Mouse (Mus musculus) monocyte, adult 2 months (primary cell): ENCODE results near the gene Mreg.
"Not testable (repeated sequence)": the region's sequence is repeated elsewhere in the genome, so short reads cannot be mapped to it uniquely, and the experiment has no call there.

Experiments used
- DNase-seq, 2 experiments: peaks; one replicate each; pipeline ENCODE4 v3.0.0; 2022; ENCODE audit warnings: low spot score in 2 of 2, low read depth in 1 of 2

The Mreg gene

DNA sequence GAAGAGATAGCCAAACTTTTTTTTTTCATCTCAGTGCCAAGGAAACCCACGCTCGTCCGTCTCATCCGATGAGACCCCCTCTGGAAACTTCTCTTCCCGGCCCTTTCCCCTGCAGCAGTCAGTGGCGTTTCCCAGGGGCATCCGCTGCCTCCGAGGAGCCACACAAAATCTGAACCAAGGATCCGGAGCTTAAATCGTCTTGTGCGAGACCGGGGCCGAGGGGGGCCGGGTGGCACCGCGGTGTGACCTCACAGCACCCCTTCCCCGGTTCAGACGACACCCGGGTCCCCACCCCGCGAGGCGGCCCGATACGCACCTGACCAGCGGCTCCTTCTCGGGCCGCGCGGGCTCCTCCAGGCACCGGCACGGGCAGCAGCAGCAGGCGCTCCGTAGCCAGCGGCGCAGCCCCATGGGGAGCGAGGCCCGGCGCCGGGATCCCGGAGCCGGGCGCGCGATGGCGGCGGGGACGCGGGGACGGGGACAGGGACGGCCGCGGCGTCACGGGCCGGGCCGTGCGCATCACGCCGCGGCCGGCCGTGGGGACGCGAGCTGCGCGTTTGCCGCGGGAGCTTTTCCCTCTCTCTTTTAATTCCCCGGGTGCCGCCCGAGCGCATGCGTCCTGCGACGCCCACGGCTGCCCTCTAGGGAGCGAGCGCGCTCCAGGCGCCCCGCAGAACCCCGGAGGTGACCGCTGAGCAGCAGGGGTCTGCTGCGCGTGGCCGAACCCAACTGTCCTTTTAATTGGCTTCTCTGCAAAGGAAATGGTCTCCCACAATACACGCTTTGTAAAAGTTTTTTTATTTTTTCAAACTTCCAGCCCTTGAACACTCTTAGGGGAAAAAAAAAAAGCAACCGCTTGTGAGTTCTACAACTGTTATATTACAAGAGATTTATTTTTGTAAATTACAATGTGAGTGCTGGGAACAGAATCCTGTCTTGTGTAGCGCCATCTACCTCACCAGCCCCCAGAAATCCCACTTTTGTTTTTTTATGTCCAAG lies at the start of gene Mreg:
Gene Mreg, minus strand, starts transcription at position 607 of the 999 bp plus-strand sequence.
- DNase-seq, result no peak

DNA sequence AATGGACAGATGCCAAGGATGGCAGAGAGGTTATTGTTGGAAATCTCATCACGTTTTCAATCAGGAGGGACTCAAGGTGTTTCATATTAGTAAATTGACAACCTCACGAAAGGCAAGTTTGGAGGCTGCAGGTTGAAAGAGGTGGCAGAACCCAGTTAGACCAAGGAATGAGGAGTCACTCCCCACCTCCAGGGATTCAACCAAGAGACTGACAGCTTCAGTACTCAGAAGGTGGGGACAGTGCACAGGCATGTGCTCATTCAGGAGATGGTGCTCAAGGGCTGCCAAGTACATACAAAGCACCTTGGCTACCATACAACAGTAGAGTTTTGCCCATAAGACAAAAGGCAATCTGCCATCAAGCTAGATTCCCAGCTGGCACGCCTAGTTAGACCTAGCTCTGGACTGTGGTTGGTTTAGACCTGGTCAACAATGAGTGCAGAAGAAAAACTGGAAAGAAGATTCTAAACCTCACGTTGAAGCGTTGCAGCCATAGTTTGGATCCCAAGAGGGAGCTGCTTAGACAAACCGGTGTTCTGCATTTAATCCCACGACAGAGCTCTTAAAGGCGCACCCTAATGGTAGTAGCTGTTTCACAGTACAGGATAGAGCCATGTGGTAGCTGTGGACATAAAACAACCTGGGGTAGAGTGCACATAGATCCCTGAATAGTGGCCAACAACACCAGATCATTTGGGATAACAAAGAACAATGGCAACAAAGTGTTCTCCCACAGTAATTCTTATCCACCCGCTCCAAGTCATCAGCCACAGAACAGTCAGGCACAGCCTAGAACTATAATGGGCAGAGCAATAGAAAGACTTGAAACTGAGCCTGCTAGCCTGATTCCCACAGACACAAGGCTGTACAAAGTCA lies 44.5 kb upstream of the Mreg start:
- DNase-seq, result no peak

DNA sequence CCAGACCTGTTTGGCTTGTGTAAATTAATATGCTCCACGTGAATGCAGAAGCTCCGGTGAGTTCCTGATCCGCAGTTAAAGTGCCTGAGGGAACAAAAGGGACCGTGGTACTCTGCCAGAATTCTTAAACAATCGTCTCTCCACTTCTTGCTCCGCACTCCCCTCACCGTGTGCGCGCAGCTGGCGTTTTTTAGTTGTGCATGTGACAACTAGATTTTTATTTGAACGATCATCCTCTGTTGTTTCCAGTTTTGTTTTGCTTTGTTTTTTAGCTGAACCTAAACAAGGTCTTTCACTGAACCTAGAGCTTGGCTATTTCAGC lies 43.7 kb upstream of the Mreg start:
- no peak for DNase-seq

DNA sequence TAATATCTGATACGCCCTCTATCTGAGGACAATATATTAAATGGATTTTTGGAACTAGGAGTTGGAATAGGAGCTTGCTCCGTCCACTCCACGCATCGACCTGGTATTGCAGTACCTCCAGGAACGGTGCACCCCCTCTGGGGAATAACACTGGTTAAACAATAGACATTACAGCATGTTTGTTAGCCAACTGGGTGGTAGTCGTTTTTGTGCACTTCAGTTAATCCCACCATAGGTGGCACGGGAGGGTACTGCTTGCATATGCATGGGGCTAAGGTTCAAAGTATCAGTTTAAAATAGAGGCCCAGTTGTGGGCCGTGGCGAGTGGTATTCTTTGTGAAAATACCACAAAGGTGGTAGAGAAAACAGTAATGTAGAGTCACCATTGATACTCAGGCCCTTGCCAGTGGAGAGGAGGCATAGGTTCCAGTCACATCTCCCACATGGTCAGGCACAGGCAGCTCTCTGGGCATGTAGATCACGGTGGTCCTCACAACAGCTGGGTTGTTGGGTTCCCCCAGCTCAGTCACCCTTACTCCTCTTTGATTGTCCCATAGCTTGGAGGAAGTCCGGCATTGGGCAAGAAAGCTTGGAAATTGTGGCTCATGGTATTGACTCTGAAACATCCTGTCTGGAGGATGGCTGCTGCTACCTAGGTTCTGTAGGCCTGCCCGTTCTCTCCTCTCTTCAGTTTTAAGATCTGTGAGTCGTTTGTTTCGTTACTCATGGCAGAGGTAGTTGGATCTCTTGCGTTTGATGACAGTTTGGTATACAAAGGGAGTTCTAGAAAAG lies 43.2 kb upstream of the Mreg start:
- peak in 1 of 2 experiments; percentile 21 for DNase-seq

DNA sequence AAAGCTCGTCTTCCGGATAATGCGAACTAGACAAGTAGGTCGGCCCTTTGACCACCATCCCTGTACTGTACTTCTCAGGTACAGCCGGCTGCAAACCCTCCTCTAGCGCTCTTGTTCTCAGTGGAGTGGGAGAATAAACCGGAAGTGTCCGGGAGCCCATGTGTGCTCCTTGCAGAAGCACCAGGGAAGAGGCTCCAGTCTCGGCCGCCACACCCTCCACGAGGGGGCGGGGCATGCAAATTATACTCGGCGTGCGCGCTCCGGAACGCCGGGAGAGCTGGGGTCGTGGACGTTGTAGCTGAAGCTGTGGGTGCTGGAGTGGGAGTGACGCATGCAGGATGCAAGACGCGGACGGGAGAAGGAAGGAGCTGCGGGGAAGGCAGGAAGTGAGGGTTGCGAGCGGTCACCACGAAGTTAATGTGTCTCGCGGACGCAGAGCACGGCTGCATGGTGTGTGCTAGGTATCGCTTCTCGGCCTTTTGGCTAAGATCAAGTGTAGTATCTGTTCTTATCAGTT lies 42.5 kb upstream of the Mreg start:
- peak; percentile 28 to 54 for DNase-seq

DNA sequence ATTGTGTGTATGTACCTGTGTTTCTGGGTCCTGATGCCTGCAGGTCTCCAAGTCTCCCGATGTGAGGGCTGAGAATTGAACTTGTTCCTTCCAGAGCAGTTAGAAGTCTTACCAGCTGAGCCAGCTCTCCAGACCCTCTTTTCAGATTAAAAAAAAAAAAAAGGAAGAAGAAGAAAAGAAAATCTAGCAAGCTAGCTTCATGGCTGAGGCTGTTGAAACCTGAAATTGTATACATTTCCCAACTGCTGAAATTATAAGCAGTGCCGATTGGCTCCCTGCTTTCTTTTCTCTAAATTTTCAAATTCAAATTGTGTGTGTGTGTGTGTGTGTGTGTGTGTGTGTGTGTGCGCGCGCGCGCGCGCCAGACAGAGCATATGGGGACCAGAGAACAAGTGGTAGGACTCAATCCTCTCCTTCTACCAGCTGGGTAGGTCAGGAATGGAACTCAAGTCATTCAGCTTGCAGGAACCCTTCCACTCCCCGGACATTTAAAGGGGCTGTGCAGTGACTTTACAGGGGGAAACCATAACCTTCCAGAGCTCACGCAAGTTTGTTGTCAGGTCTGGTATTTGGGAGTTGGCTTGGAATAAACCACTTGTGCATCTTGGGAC lies 41.9 kb upstream of the Mreg start:
- no peak for DNase-seq

GRCm38 (mm10) chr1:72251806-72252205 lies 39.7 kb upstream of the Mreg start:
- DNase-seq, result no peak

GRCm38 (mm10) chr1:72248226-72248737 lies 36.2 kb upstream of the Mreg start:
- DNase-seq, result not testable (repeated sequence)

GRCm38 (mm10) chr1:72244317-72245036 lies 32.4 kb upstream of the Mreg start:
- DNase-seq, result no peak

GRCm38 (mm10) chr1:72243656-72244316 lies 31.7 kb upstream of the Mreg start:
- DNase-seq, result peak; percentile 83 to 89

DNA sequence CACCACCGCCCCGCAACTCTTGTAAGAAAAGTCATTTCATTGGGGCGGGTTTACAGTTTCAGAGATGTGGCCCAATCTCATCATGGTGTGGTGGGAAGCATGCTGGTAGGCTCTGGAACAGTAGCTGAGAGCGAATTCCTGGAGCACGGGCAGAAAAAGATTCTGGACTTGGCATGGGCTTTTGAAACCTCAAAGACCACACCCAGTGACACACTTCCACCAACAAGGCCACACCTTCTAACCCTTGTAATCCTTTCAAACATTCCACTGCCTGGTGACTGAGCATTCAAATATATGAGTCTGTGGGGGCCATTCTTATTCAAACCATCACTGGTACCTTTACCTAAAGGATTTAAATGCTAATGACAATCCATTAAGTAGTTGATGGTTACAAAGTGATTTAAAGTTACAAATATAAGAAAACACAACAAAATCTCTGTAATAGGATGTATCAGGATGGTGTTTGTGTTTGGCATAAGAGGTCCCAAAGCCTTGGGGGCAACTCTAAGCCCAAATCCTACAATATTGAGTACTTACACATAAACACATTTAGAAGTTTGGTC lies 30.6 kb upstream of the Mreg start:
- no peak for DNase-seq

DNA sequence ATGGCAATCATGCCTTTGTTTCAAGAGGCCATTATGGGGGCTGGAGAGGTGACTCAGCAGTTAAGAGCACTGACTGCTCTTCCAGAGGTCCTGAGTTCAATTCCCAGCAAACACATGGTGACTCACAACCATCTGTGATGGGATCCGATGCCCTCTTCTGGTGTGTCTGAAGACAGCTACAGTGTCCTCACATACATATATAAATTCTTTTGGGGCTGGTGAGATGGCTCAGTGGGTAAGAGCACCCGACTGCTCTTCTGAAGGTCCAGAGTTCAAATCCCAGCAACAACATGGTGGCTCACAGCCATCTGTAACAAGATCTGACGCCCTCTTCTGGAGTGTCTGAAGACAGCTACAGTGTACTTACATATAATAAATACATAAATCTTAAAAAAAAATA lies 27.0 kb upstream of the Mreg start:
- not testable (repeated sequence) for DNase-seq

- no peak for DNase-seq
Measured at GRCm38 (mm10) chr1:72238016-72238580, 26.0 kb upstream of the Mreg start.

DNA sequence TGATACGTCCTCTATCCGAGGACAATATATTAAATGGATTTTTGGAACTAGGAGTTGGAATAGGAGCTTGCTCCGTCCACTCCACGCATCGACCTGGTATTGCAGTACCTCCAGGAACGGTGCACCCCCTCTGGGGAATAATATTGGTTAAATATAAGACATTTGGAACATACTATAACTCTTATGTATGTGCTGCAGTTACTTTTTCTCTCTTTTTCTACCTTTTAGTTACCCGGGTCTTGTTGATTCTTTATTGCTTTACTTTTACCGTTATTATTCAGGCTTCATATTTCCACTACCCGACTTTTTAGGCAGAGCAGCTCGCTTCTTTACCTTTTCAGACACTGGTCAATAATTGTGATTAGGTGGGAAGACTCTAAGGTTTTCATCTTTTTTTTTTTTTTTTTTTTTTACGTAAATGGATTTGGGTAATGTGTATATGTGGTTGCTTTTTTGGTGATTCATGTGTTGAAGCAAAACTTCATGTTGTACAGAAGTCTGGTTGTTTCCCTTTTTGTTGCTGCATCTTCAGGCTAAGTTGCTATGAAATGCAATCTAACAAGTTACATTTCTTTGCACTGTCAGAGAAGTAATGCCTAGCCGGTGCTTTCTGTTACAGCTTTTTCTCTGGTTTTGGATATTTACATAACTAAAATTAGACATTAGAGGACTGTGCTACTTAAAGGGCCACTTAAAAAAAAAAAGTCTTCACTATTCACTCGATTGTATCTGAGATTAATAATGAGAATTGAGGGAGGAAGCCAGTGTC lies 25.1 kb upstream of the Mreg start:
- no peak for DNase-seq

DNA sequence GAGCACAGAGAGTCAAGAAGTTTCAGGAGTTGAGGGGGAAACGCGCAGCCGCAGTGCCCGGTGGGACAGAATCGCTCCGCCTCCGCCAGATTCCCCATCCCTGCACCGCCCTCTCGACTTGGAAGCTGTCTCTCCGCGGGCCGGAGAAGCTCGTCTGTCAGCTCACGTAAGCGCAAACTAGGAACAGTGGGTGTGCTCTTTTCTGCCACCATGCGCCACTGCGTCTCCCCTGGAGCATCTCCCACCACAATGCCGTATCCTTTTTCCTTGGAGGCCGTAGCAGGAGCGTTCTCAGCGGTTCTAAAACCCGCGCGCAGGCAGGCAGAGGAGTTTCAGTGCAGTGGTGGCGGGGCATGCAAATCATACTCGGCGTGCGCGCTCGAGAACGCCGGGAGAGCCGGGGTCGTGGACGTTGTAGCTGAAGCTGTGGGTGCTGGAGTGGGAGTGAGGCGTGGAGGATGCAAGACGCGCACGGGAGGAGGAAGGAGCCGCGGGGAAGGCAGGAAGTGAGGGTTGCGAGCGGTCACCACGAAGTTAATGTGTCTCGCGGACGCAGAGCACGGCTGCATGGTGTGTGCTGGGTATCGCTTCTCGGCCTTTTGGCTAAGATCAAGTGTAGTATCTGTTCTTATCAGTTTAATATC lies 24.4 kb upstream of the Mreg start:
- DNase-seq, result not testable (repeated sequence)

DNA sequence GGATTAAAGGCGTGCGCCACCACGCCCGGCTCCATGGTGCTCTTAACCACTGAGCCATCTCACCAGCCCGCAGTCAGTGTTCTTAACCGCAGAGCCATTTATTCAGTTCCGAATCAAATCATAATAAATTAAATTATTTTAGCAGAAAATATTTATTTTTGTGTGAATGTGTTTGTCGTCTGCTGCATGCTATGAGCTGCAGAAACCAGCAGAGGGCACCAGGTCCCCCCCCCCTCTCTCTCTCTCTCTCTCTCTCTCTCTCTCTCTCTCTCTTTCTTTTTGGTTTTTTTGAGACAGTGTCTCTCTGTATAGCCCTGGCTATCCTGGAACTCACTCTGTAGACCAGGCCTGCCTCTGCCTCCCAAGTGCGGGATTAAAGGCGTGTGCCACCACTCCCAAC lies 20.5 kb upstream of the Mreg start:
- not testable (repeated sequence) for DNase-seq

DNA sequence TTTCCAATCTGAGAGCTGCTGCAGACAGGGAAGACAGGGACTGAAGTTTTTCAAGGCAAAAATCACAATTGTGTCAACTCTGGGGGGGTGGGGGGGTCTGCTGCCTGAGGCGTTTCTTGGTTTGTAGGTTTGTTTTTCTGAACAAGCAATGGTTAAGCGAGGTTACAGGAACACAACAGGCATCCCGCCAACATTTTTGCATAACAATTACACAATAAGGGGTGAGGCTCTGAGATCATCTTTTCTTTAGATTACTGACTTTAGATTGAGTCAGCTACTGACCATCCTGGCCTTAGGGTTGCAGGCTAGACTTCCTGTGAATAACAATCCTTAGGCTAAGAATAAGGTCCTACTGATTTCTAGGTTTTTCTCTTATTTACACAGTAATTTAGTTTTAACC lies 16.9 kb upstream of the Mreg start:
- no peak for DNase-seq
